Mouse (Mus musculus): ENCODE measurements around the gene Prkag1.

DNA sequence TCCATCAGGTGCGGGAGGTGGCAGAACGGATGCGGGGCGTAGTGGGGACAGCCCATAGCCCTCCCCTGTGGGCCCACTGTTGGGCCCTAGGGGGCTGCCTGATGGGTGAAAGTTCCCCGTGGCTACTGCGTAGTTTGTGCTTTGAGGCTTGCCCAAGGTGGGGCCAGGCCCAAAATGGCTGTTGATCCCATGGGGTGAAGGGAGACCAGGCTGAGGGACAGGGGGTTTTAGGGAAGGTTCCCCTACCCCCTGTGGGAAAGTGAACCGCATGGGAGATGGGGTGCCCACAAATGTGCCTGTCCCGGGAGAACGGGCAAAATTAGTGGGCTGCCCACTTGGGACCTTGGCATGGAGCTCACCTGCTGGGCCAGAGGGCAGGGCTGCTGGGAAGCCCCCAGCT lies 20.8 kb upstream of the Prkag1 start:
- no peak for TF ChIP-seq CTCF (IDR thresholded peaks at IDR 0.05; ENCODE audit: control insufficient read depth, insufficient read depth, insufficient read length)
- TF ChIP-seq MYOG (IDR thresholded peaks at IDR 0.05; ENCODE audit: control insufficient read depth, extremely low read depth, insufficient read length), result no peak

All from C2C12 (cell line).